Mouse (Mus musculus) midbrain, postnatal 0 days (tissue): ENCODE data around the gene Glb1l. TPM values are rescaled to one million over a fixed set of nuclear protein-coding genes. Genes with fewer than 3 reads are reported as not detected.
A peak's percentile ranks its signal among the peaks of the same experiment; 100 is the strongest.

Experiments used
- ATAC-seq: fragments of 200-750 bp; cut with Nextera tagmentation; 2 replicates; pipeline ENCODE4 v1.8.0; 2017; ENCODE audit warnings: moderate number of reproducible peaks, mild to moderate bottlenecking, moderate TSS enrichment, moderate library complexity; ENCODE audit not compliant: low FRiP score
- DNase-seq: peaks from one replicate; pipeline ENCODE4 v3.0.0-alpha.2; 2015; ENCODE audit warnings: low spot score
- H3K27ac ChIP-seq: fragments of 300-500 bp; sonication (generic); 2 replicates; pipeline ENCODE4 v1.5.1; 2014; ENCODE audit warnings: low read depth, mild to moderate bottlenecking, low read length, mixed read lengths
- H3K27me3 ChIP-seq: fragments of 300-500 bp; sonication (generic); 2 replicates; pipeline ENCODE4 v1.6.1; 2014; ENCODE audit warnings: low read length, control low read depth, mixed read lengths; ENCODE audit not compliant: insufficient read depth
- H3K36me3 ChIP-seq: fragments of 300-500 bp; sonication (generic); 2 replicates; pipeline ENCODE4 v1.6.1; 2014; ENCODE audit warnings: low read length, control low read depth, mixed read lengths; ENCODE audit not compliant: insufficient read depth
- H3K4me1 ChIP-seq: fragments of 300-500 bp; sonication (generic); 2 replicates; pipeline ENCODE4 v1.6.1; 2014; ENCODE audit warnings: mild to moderate bottlenecking, control low read depth, antibody characterized with exemption, low read length, mixed read lengths; ENCODE audit not compliant: insufficient read depth
- H3K4me2 ChIP-seq: fragments of 300-500 bp; sonication (generic); 2 replicates; pipeline ENCODE4 v1.6.1; 2014; ENCODE audit warnings: low read depth, mild to moderate bottlenecking, low read length, mixed read lengths; ENCODE audit not compliant: poor library complexity, severe bottlenecking
- H3K4me3 ChIP-seq: fragments of 300-500 bp; sonication (generic); 2 replicates; pipeline ENCODE4 v1.5.1; 2014; ENCODE audit warnings: low read depth, mild to moderate bottlenecking, low read length, moderate library complexity
- H3K9ac ChIP-seq: fragments of 300-500 bp; sonication (generic); replicated peaks from 2 replicates; pipeline ENCODE4 v1.6.1; 2014; ENCODE audit warnings: mild to moderate bottlenecking, low read length, moderate library complexity, mixed read lengths; ENCODE audit not compliant: poor library complexity, severe bottlenecking
- H3K9me3 ChIP-seq: fragments of 300-500 bp; sonication (generic); 2 replicates; pipeline ENCODE4 v1.6.1; 2016; ENCODE audit warnings: low read length, control low read depth
- CTCF ChIP-seq: IDR thresholded peaks from 2 replicates; pipeline ENCODE4 v1.5.1; 2016; ENCODE audit warnings: antibody characterized with exemption, mild to moderate bottlenecking
- WGBS: fragments of 180-500 bp; shearing (Covaris S2); extraction: QIAGEN DNeasy Blood & Tissue Kit; methylation state at CpG from one replicate; pipeline ENCODE4 v1.1.7; 2014; 5-methylcytosine and 5-hydroxymethylcytosine counted together
- polyA plus RNA-seq: library from polyadenylated mRNA; unstranded; fragments of >200 nt; fragmentation: Nextera tagmentation; extraction: Ambion mirVana; gene quantifications from 2 replicates; pipeline ENCODE4 v1.2.1, GENCODE M21; 2015
- total RNA-seq: library from RNA; depleted of rRNA; stranded (reverse); fragments of >200 nt; gene quantifications from 2 replicates; pipeline ENCODE4 v1.2.3, GENCODE M21; 2014

Glb1l gene
- total and polyA plus RNA-seq, 2 experiments from 2014 or later: 18.3 to 18.4 TPM

DNA sequence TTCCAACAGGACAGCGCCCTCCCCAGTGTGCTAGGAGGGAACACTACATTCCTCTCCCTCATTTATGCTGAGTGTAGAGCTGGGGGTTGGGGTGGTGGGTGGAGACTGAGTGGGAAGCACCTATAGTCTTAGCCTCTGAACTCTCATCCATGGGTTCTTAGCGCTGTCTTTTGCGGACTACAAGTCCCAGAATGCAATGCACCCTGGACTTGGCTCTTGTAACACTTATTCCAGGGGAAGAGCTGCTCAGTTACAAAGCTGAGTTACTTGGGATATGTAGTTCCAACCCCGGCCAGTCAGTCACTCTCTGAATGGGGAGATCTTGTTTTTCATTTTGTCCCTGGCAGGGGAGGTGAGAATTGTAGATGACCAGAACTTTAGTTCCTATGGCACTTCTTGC, 34.2 kb upstream of the Glb1l start:
- Histone ChIP-seq H3K9ac (no peak overlapping the region), H3K4me2 (no peak overlapping the region), H3K27me3 (no peaks in the 10 kb centered on the region), H3K4me1 (no peaks in the 10 kb centered on the region), H3K36me3 (peaks cover 23% of the 10 kb centered on the region), H3K9me3 (no peaks in the 10 kb centered on the region), H3K27ac (no peak overlapping the region), H3K4me3 (no peak overlapping the region)
- 12% methylated on average over 4 of the region's 4 CpGs for WGBS
- TF ChIP-seq CTCF: no peak; the same call in 1 of the 2 replicates
- DNase-seq (peak; percentile 85), ATAC-seq (peak; percentile 54)

GRCm38 (mm10) chr1:75244175-75244826, 33.7 kb upstream of the Glb1l start:
- no peak overlapping the region for H3K4me3 ChIP-seq
- no peak overlapping the region for H3K27ac ChIP-seq
- peaks cover 28% of the 10 kb centered on the region for H3K36me3 ChIP-seq
- H3K27me3 ChIP-seq: no peaks in the 10 kb centered on the region
- no peak overlapping the region for H3K9ac ChIP-seq
- ATAC-seq (0 out of 2 replicates have a peak, but pooled peaks have one; percentile 10), DNase-seq (no peak)
- H3K4me2 ChIP-seq: no peak overlapping the region
- no peaks in the 10 kb centered on the region for H3K9me3 ChIP-seq
- 85% methylated on average over 12 of the region's 12 CpGs for WGBS
- TF ChIP-seq CTCF: no peak
- no peaks in the 10 kb centered on the region for H3K4me1 ChIP-seq

DNA sequence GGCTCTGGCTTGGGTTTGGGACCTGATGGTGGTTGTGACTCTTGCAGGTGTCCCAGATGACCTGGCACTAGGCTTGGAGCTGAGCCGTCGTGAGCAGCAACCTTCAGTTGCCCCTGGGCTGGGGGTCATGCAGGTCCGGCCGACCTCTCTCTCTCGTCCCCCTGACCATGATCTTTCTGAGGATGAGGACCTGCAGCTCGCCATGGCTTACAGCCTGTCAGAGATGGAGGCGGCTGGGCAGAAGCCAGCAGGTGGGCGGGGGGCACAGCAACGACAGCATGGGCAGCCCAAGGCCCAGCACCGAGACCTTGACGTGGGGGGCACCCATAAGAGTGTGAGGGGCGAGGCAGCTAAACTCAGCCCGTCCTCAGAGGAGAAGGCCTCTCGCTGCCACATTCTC, 32.8 kb upstream of the Glb1l start:
- Histone ChIP-seq H3K27me3 (no peaks in the 10 kb centered on the region), H3K9ac (no peak overlapping the region), H3K4me3 (no peak overlapping the region), H3K36me3 (peaks cover 32% of the 10 kb centered on the region), H3K27ac (no peak overlapping the region), H3K9me3 (no peaks in the 10 kb centered on the region), H3K4me1 (no peaks in the 10 kb centered on the region), H3K4me2 (no peak overlapping the region)
- DNase-seq (no peak), ATAC-seq (no peak)
- WGBS: 87% methylated on average over 14 of the region's 14 CpGs
- TF ChIP-seq CTCF: no peak

DNA sequence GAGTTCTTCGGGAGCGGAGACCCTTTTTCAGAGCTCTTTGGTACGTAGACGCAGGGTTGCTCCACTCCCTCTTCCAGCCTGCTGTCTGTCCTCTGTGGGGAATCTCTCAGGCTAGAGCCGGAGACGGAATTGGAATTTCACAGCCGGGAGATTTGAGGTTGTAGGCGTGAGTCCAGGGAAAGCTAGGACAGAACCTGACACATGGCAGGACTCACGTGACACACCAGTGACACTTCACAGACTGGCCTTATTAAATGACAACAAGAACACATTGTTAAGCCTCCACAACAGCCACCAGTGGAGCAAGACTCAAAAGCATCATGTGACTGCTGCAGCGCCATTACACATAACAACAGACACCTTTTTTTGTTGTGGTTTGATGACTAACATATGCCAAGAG, 29.0 kb upstream of the Glb1l start:
- peaks cover 32% of the 10 kb centered on the region for H3K36me3 ChIP-seq

GRCm38 (mm10) chr1:75236117-75237050, 25.8 kb upstream of the Glb1l start, which contains the start of gene Dnajb2:
Gene Dnajb2 (plus strand): TSS chr1:75236406.
- under 1% methylated on average over 64 of the region's 64 CpGs for WGBS
- peak; percentile 87 for ATAC-seq

More for the DNA sequence above, 29.0 kb upstream of the Glb1l start:
- 81% methylated on average over 10 of the region's 10 CpGs for WGBS
- ATAC-seq (no peak), DNase-seq (no peak)
- no peaks in the 10 kb centered on the region for H3K4me1 ChIP-seq
- H3K4me3 ChIP-seq: no peak overlapping the region
- H3K4me2 ChIP-seq: no peak overlapping the region
- no peak overlapping the region for H3K9ac ChIP-seq
- H3K9me3 ChIP-seq: no peaks in the 10 kb centered on the region
- no peaks in the 10 kb centered on the region for H3K27me3 ChIP-seq
- no peak overlapping the region for H3K27ac ChIP-seq
- no peak for TF ChIP-seq CTCF

More at GRCm38 (mm10) chr1:75236117-75237050, 25.8 kb upstream of the Glb1l start, which contains the start of gene Dnajb2:
- peak within 1 kb of the TSS; percentile 72 for H3K4me3 ChIP-seq
- DNase-seq: peak; percentile 84
- H3K4me2 ChIP-seq: peak within 1 kb of the TSS; percentile 80
- H3K4me1 ChIP-seq: no peaks in the 10 kb centered on the region
- no peaks in the 10 kb centered on the region for H3K27me3 ChIP-seq
- peak within 1 kb of the TSS; percentile 79 for H3K9ac ChIP-seq
- TF ChIP-seq CTCF: no peak
- H3K36me3 ChIP-seq: peaks cover 17% of the 10 kb centered on the region
- peak within 1 kb of the TSS; percentile 86 for H3K27ac ChIP-seq
- H3K9me3 ChIP-seq: no peaks in the 10 kb centered on the region
